Mouse (Mus musculus): Measurements from ENCODE around the gene Erg.

Gene Erg

GRCm38 (mm10) chr16:95584751-95585528 is 1.5 kb downstream of the Erg start:
- DNase-seq (ENCODE audit: low spot score), result no peak

GRCm38 (mm10) chr16:95579289-95579688 is 7.1 kb downstream of the Erg start:
- DNase-seq (ENCODE audit: low spot score), result no peak

GRCm38 (mm10) chr16:95573163-95573562 is 13.2 kb downstream of the Erg start:
- no peak for DNase-seq (ENCODE audit: low spot score)

GRCm38 (mm10) chr16:95570616-95571015 is 15.8 kb downstream of the Erg start:
- DNase-seq (ENCODE audit: low spot score), result no peak

GRCm38 (mm10) chr16:95556834-95557233 is 29.6 kb downstream of the Erg start:
- no peak for DNase-seq (ENCODE audit: low spot score)

- DNase-seq (ENCODE audit: low spot score), result no peak
Measured at GRCm38 (mm10) chr16:95553136-95553535, 33.3 kb downstream of the Erg start.

- DNase-seq (ENCODE audit: low spot score), result no peak
Measured at GRCm38 (mm10) chr16:95552495-95552894, 33.9 kb downstream of the Erg start.

- DNase-seq (ENCODE audit: low spot score), result no peak
Measured at GRCm38 (mm10) chr16:95550496-95550895, 35.9 kb downstream of the Erg start.

- DNase-seq (ENCODE audit: low spot score), result no peak
Measured at GRCm38 (mm10) chr16:95544753-95545152, 41.6 kb downstream of the Erg start.

GRCm38 (mm10) chr16:95543471-95543870 is 42.9 kb downstream of the Erg start:
- no peak for DNase-seq (ENCODE audit: low spot score)

GRCm38 (mm10) chr16:95535151-95535550 is 51.2 kb downstream of the Erg start:
- no peak for DNase-seq (ENCODE audit: low spot score)

- no peak for DNase-seq (ENCODE audit: low spot score)
Measured at GRCm38 (mm10) chr16:95532387-95533077, 53.9 kb downstream of the Erg start.

- DNase-seq (ENCODE audit: low spot score), result no peak
Measured at GRCm38 (mm10) chr16:95527561-95527960, 58.8 kb downstream of the Erg start.

GRCm38 (mm10) chr16:95519520-95519919 is 66.9 kb downstream of the Erg start:
- DNase-seq (ENCODE audit: low spot score), result no peak

GRCm38 (mm10) chr16:95506051-95506450 is 80.3 kb downstream of the Erg start:
- DNase-seq (ENCODE audit: low spot score), result no peak

GRCm38 (mm10) chr16:95496582-95497300 is 89.7 kb downstream of the Erg start:
- no peak for DNase-seq (ENCODE audit: low spot score)

GRCm38 (mm10) chr16:95494108-95494507 is 92.3 kb downstream of the Erg start:
- no peak for DNase-seq (ENCODE audit: low spot score)

- DNase-seq (ENCODE audit: low spot score), result no peak
Measured at GRCm38 (mm10) chr16:95493336-95493735, 93.1 kb downstream of the Erg start.

- DNase-seq (ENCODE audit: low spot score), result no peak
Measured at GRCm38 (mm10) chr16:95492146-95492545, 94.2 kb downstream of the Erg start.

GRCm38 (mm10) chr16:95490386-95490785 is 96.0 kb downstream of the Erg start:
- no peak for DNase-seq (ENCODE audit: low spot score)

- DNase-seq (ENCODE audit: low spot score), result no peak
Measured at GRCm38 (mm10) chr16:95487606-95488351, 98.6 kb downstream of the Erg start.

GRCm38 (mm10) chr16:95481176-95481575 is 105.2 kb downstream of the Erg start:
- no peak for DNase-seq (ENCODE audit: low spot score)
